In the genomic region with DNA sequence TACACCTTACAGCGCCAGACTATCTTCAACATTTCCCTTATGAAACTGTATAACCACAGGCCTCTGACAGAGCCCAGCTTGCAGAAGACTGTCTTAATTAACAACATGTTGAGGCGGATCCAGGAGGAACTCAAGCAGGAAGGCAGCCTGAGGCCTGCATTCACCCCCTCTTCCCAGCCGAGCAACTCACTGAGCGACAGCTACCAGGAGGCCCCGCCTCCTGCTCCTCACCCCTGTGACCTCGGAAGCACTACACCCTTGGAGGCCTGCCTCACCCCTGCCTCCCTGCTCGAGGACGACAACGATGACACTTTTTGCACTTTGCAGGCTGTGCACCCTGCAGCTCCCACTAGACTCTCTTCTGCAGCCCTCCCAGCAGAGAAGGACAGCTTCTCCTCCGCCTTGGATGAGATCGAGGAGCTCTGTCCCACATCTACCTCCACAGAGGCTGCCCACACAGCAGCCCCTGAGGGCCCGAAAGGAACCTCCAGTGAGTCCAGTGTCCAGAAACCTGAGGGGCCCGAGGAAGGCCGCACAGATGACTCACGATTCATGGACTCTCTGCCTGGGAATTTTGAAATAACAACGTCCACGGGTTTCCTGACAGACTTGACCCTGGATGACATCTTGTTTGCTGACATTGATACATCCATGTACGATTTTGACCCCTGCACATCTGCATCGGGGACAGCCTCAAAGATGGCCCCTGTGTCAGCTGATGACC, we compare ENCODE assay signal across 9 mouse cellular contexts.
A peak's percentile ranks its signal among the peaks of the same experiment; 100 is the strongest.
DNase-seq lines count a peak whose midpoint lies in the region; ATAC-seq and TF ChIP-seq lines count a peak whose summit lies in the region.
"Had no signal": no experiment of that assay in that cellular context is flagged by ENCODE, and none has a peak within 500 bp of the region (broad histone marks: within the 10 kb centered on the region; RNA-seq: fewer than 3 reads in every experiment).

No protein-coding gene starts in this region.

- peak overlapping the region; percentile 38 for H3K4me3 ChIP-seq in megakaryocyte, embryonic 14.5 days (replicated peaks)
- H3K4me3 ChIP-seq in embryonic facial prominence, embryonic 11.5 days (ENCODE audit: low read depth, low read length): no peak overlapping the region
- no peak overlapping the region for H3K4me3 ChIP-seq in kidney, postnatal 0 days (replicated peaks; ENCODE audit: low read depth, low read length)
- no peak overlapping the region for H3K4me3 ChIP-seq in olfactory bulb, adult 2 months (ENCODE audit: insufficient read depth, low read depth, low read length)

- TF ChIP-seq CTCF in kidney, postnatal 0 days (IDR thresholded peaks at IDR 0.05; ENCODE audit: low read depth): no peak
- no peak for TF ChIP-seq CTCF in olfactory bulb, adult 2 months (IDR thresholded peaks at IDR 0.05; ENCODE audit: insufficient read depth, low read depth, low read length)

- DNase-seq in embryonic facial prominence, embryonic 11.5 days (ENCODE audit: low spot score): peak; percentile 81
- DNase-seq in kidney, postnatal 0 days (ENCODE audit: low spot score): peak; percentile 78
- DNase-seq in gastrocnemius, postnatal 10 days: no peak
- DNase-seq in layer of hippocampus, postnatal 36 days: no peak
- DNase-seq in cerebellum, adult 9-11 months: no peak

- H3K9ac ChIP-seq in embryonic facial prominence, embryonic 11.5 days (replicated peaks; ENCODE audit: low read length): no peak overlapping the region
- no peak overlapping the region for H3K9ac ChIP-seq in kidney, postnatal 0 days (ENCODE audit: low read depth, low read length)

- TF ChIP-seq POLR2A in olfactory bulb, adult 2 months (IDR thresholded peaks at IDR 0.05; ENCODE audit: insufficient read depth, low read depth, low read length): no peak

- H3K4me2 ChIP-seq in embryonic facial prominence, embryonic 11.5 days (ENCODE audit: low read depth, low read length): no peak overlapping the region
- no peak overlapping the region for H3K4me2 ChIP-seq in kidney, postnatal 0 days (ENCODE audit: low read length)

- WGBS in embryonic facial prominence, embryonic 11.5 days: 25% methylated on average over 19 of the region's 19 CpGs
- WGBS in kidney, postnatal 0 days: 33% methylated on average over 19 of the region's 19 CpGs
- 60% methylated on average over 19 of the region's 19 CpGs for WGBS in olfactory bulb, adult 2 months

- H3K9me3 ChIP-seq in megakaryocyte, embryonic 14.5 days: no peaks in the 10 kb centered on the region
- H3K9me3 ChIP-seq in embryonic facial prominence, embryonic 11.5 days (replicated peaks; ENCODE audit: control insufficient read depth, low read length): no peaks in the 10 kb centered on the region
- H3K9me3 ChIP-seq in kidney, postnatal 0 days (replicated peaks; ENCODE audit: low read length): no peaks in the 10 kb centered on the region

- peak overlapping the region; percentile 63 for H3K27ac ChIP-seq in embryonic facial prominence, embryonic 11.5 days (replicated peaks; ENCODE audit: low read depth, low read length)
- H3K27ac ChIP-seq in kidney, postnatal 0 days: peak overlapping the region; percentile 27
- H3K27ac ChIP-seq in olfactory bulb, adult 2 months (ENCODE audit: insufficient read depth, low read depth, low read length): peak overlapping the region; percentile 52
- H3K27ac ChIP-seq: macrophage had no signal

- H3K36me3 ChIP-seq in megakaryocyte, embryonic 14.5 days (replicated peaks; ENCODE audit: low read length): peaks cover 65% of the 10 kb centered on the region
- no peaks in the 10 kb centered on the region for H3K36me3 ChIP-seq in embryonic facial prominence, embryonic 11.5 days (replicated peaks; ENCODE audit: control insufficient read depth, insufficient read depth, low read depth, low read length)
- H3K36me3 ChIP-seq in kidney, postnatal 0 days (ENCODE audit: insufficient read depth, low read length): peaks cover 11% of the 10 kb centered on the region

- peaks cover 55% of the 10 kb centered on the region for H3K4me1 ChIP-seq in megakaryocyte, embryonic 14.5 days
- peaks cover 3% of the 10 kb centered on the region for H3K4me1 ChIP-seq in embryonic facial prominence, embryonic 11.5 days (ENCODE audit: control insufficient read depth, insufficient read depth, low read length)
- H3K4me1 ChIP-seq in kidney, postnatal 0 days (replicated peaks; ENCODE audit: insufficient read depth, low read length): peaks cover 23% of the 10 kb centered on the region
- H3K4me1 ChIP-seq in olfactory bulb, adult 2 months (ENCODE audit: control insufficient read depth, insufficient read depth, low read length): peaks cover 47% of the 10 kb centered on the region

- no peaks in the 10 kb centered on the region for H3K27me3 ChIP-seq in megakaryocyte, embryonic 14.5 days (replicated peaks)
- H3K27me3 ChIP-seq in embryonic facial prominence, embryonic 11.5 days (ENCODE audit: control insufficient read depth, insufficient read depth, low read length): no peaks in the 10 kb centered on the region
- no peaks in the 10 kb centered on the region for H3K27me3 ChIP-seq in kidney, postnatal 0 days (ENCODE audit: insufficient read depth, low read length)

- no peak for ATAC-seq in megakaryocyte, adult 5-6 weeks (ENCODE audit: poor library complexity, severe bottlenecking)
- peak; percentile 49 for ATAC-seq in embryonic facial prominence, embryonic 11.5 days (replicated peaks; ENCODE audit: insufficient number of reproducible peaks, low FRiP score, low TSS enrichment, low read depth)
- ATAC-seq in kidney, postnatal 0 days (replicated peaks; ENCODE audit: low FRiP score, low read depth): peak; percentile 82

Comparison
In these comparisons a context has a peak if more than half of its experiments do, and no peak if none do; other contexts are left out.
1. DNase-seq: peak in embryonic facial prominence, embryonic 11.5 days (single experiment) and kidney, postnatal 0 days (single experiment); none in gastrocnemius, postnatal 10 days (single experiment), layer of hippocampus, postnatal 36 days (0 of 2) and cerebellum, adult 9-11 months (single experiment).
2. Peak in every context shown above with its lines, with median percentiles within 50 percentile points of each other: H3K27ac ChIP-seq.